Mouse (Mus musculus) ES-Bruce4 (cell line): Measurements from ENCODE around the gene Mapk1ip1l. TPM values are rescaled to one million over a fixed set of nuclear protein-coding genes. Genes with fewer than 3 reads are reported as not detected.
"Not testable (repeated sequence)": the region's sequence is repeated elsewhere in the genome, so short reads cannot be mapped to it uniquely, and the experiment has no call there.

Source experiments
- H3K27ac ChIP-seq: 2 replicates; pipeline ENCODE4 v1.5.1; 2012; ENCODE audit warnings: low read length, inconsistent platforms; ENCODE audit not compliant: insufficient read depth
- H3K27me3 ChIP-seq: 2 replicates; pipeline ENCODE4 v1.6.1; 2012; ENCODE audit warnings: mild to moderate bottlenecking, low read length, inconsistent platforms; ENCODE audit not compliant: control insufficient read depth, poor library complexity, insufficient read depth, severe bottlenecking
- H3K36me3 ChIP-seq: 2 replicates; pipeline ENCODE4 v1.6.1; 2012; ENCODE audit warnings: inconsistent platforms, mild to moderate bottlenecking, low read length, moderate library complexity; ENCODE audit not compliant: control insufficient read depth, poor library complexity, insufficient read depth, severe bottlenecking
- H3K4me1 ChIP-seq: one replicate; pipeline ENCODE4 v1.8.1; 2011; ENCODE audit warnings: low read length; ENCODE audit not compliant: control insufficient read depth, insufficient read depth
- H3K4me3 ChIP-seq: 2 replicates; pipeline ENCODE4 v1.5.1; 2011; ENCODE audit warnings: low read depth, mild to moderate bottlenecking, low read length
- H3K9ac ChIP-seq: 2 replicates; pipeline ENCODE4 v1.6.1; 2012; ENCODE audit warnings: low read depth, mild to moderate bottlenecking, inconsistent platforms; ENCODE audit not compliant: poor library complexity, severe bottlenecking
- H3K9me3 ChIP-seq: replicated peaks from 2 replicates; pipeline ENCODE4 v1.6.1; 2012; ENCODE audit warnings: mild to moderate bottlenecking, low read length, inconsistent platforms; ENCODE audit not compliant: control insufficient read depth, poor library complexity, insufficient read depth, severe bottlenecking
- CTCF ChIP-seq: IDR thresholded peaks from one replicate; pipeline ENCODE4 v1.8.1; 2011; ENCODE audit warnings: low read depth, low read length
- EP300 ChIP-seq: IDR thresholded peaks from 2 replicates; pipeline ENCODE4 v1.6.1; 2011; ENCODE audit warnings: low read depth, low read length; ENCODE audit not compliant: insufficient read depth
- POLR2A ChIP-seq: IDR thresholded peaks from one replicate; pipeline ENCODE4 v1.8.1; 2011; ENCODE audit warnings: low read length; ENCODE audit not compliant: insufficient read depth
- polyA plus RNA-seq: library from polyadenylated mRNA; stranded (reverse); fragments of >200 nt; gene quantifications from 2 replicates; pipeline ENCODE4 v1.2.4, GENCODE M21; 2011; ENCODE audit warnings: low read depth; ENCODE audit not compliant: missing spikeins, insufficient read depth, insufficient read length

Gene Mapk1ip1l
- polyA plus RNA-seq, 1 experiment, result 215 TPM

GRCm38 (mm10) chr14:47307669-47308068 is 9.6 kb downstream of the Mapk1ip1l start:
- Histone ChIP-seq H3K4me1 (no peaks in the 10 kb centered on the region), H3K9me3 (no peaks in the 10 kb centered on the region), H3K27ac (no peak overlapping the region), H3K27me3 (no peaks in the 10 kb centered on the region), H3K9ac (no peak overlapping the region), H3K4me3 (no peak overlapping the region), H3K36me3 (peaks cover 42% of the 10 kb centered on the region)
- TF ChIP-seq CTCF, result no peak
- TF ChIP-seq POLR2A, result no peak
- no peak for TF ChIP-seq EP300

DNA sequence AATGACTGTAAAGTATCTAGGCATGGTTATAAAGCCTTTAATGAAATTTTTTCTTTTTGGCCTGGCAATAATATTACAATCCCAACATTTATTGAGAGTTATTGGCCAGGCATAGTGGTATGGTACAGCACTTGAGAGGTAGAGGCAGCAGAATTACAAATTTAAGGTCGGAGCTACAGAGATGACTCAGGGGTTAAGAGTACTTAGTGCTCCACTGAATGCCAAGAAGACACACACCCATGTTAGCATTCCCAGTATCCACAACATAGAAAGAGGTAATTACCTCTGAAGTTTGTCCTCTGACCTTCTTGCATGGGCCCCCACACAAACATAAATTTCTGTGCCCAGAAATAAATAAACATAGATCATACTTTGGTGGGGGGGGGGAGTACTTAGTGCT is 11.0 kb downstream of the Mapk1ip1l start:
- no peak for TF ChIP-seq POLR2A
- TF ChIP-seq EP300, result no peak
- no peak for TF ChIP-seq CTCF
- H3K36me3 ChIP-seq, result peaks cover 55% of the 10 kb centered on the region
- no peak overlapping the region for H3K4me3 ChIP-seq
- H3K27ac ChIP-seq, result no peak overlapping the region
- H3K9ac ChIP-seq, result no peak overlapping the region
- no peaks in the 10 kb centered on the region for H3K27me3 ChIP-seq
- H3K4me1 ChIP-seq, result no peaks in the 10 kb centered on the region
- H3K9me3 ChIP-seq, result no peaks in the 10 kb centered on the region

DNA sequence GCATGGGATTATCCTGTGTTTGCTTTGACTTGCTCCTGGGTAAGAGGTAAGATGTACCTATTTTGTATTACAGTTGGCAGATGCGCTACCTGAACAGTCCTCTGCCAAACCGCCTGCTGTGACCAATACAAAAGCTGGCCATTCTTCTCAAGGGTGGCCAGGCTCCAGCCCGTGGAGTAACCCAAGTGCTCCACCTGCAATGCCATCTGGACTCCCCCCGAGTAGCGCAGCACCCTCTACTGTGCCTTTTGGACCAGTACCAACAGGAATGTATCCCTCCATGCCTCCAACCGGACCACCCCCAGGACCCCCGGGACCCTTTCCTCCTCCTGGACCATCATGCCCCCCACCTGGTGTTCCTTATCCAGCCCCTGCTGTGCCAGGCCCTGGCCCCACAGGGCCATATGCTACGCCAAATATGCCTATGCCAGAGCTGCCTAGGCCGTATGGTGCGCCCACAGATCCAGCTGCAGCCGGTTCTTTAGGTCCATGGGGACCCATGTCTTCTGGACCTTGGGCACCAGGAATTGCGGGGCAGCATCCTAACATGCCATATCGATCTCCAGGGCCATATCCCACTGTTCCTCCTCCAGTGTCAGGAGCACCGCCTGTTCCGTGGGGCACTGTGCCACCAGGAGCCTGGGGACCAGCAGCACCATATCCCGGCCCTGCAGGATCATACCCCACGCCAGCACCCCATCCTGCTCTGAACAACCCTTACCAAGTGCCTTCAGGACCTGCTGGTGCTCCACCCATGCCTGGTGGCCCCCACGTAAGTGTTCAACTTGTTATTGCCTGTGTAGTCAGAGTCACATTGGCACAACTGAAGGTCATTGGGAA is 12.5 kb downstream of the Mapk1ip1l start:
- no peaks in the 10 kb centered on the region for H3K4me1 ChIP-seq
- no peak overlapping the region for H3K27ac ChIP-seq
- H3K27me3 ChIP-seq, result no peaks in the 10 kb centered on the region
- H3K36me3 ChIP-seq, result peaks cover 64% of the 10 kb centered on the region
- TF ChIP-seq POLR2A, result no peak
- no peak for TF ChIP-seq EP300
- no peak for TF ChIP-seq CTCF
- no peaks in the 10 kb centered on the region for H3K9me3 ChIP-seq
- H3K4me3 ChIP-seq, result no peak overlapping the region
- no peak overlapping the region for H3K9ac ChIP-seq

DNA sequence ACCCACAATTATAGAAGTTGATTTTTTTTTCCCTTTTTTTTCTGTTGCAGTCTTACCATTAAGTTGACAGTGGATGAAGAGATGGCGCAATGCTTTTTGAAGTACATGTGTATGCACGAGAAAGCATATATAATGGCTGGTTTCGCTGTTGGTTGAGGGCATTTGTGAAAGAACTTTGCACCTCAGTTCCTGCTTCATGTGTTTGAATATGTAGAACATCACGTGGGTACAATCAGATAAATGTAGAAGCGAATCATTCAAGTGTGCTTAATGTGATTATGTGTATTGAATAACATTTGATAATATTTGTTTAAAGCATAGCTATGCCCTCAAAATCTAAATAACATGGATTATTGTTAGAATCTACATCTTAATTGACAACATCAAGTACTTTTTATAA is 21.3 kb downstream of the Mapk1ip1l start:
- Histone ChIP-seq H3K4me3 (no peak overlapping the region), H3K9ac (no peak overlapping the region), H3K9me3 (no peaks in the 10 kb centered on the region), H3K27ac (no peak overlapping the region), H3K27me3 (no peaks in the 10 kb centered on the region), H3K36me3 (peaks cover 44% of the 10 kb centered on the region), H3K4me1 (no peaks in the 10 kb centered on the region)
- TF ChIP-seq CTCF, result no peak
- no peak for TF ChIP-seq EP300
- TF ChIP-seq POLR2A, result no peak

GRCm38 (mm10) chr14:47321581-47321980 is 23.5 kb downstream of the Mapk1ip1l start:
- H3K4me1 ChIP-seq, H3K9ac ChIP-seq, H3K27me3 ChIP-seq, H3K27ac ChIP-seq, H3K4me3 ChIP-seq, H3K9me3 ChIP-seq: not testable (repeated sequence)
- H3K36me3 ChIP-seq, result peaks cover 31% of the 10 kb centered on the region

GRCm38 (mm10) chr14:47325965-47326761 is 28.1 kb downstream of the Mapk1ip1l start:
- Histone ChIP-seq H3K4me3 (no peak overlapping the region), H3K27ac (no peak overlapping the region), H3K36me3 (no peaks in the 10 kb centered on the region), H3K4me1 (peaks cover 2% of the 10 kb centered on the region), H3K27me3 (no peaks in the 10 kb centered on the region), H3K9ac (no peak overlapping the region), H3K9me3 (no peaks in the 10 kb centered on the region)
- TF ChIP-seq EP300, result no peak
- TF ChIP-seq POLR2A, result no peak
- no peak for TF ChIP-seq CTCF
